Mouse (Mus musculus): ENCODE data around the gene Grhpr. TPM values are rescaled to one million over a fixed set of nuclear protein-coding genes. Genes with fewer than 3 reads are reported as not detected.

The Grhpr gene
- polyA plus RNA-seq, 1 experiment = 71.1 TPM

- H3K36me3 ChIP-seq (ENCODE audit: control insufficient read depth, insufficient read depth) = no peaks in the 10 kb centered on the region
- H3K79me2 ChIP-seq (ENCODE audit: control insufficient read depth, insufficient read depth) = no peaks in the 10 kb centered on the region
- peak in 1 of 3 experiments; percentile 25 for TF ChIP-seq MYOD1 (IDR thresholded peaks at IDR 0.05; ENCODE audit: control insufficient read depth in 1 of 3, insufficient read length in 2 of 3, low read depth in 2 of 3)
- peak; percentile 23 for TF ChIP-seq SRF (IDR thresholded peaks at IDR 0.05; ENCODE audit: control insufficient read depth, insufficient read length, low read depth)
- TF ChIP-seq CEBPB (IDR thresholded peaks at IDR 0.05; ENCODE audit: insufficient read depth, poor library complexity, severe bottlenecking) = no peak
- TF ChIP-seq MYOG (IDR thresholded peaks at IDR 0.05; ENCODE audit: control insufficient read depth in 1 of 3, insufficient read depth in 1 of 3, insufficient read length in 2 of 3, low read depth in 2 of 3) = no peak
- H3K4me2 ChIP-seq (ENCODE audit: low read depth) = peak overlapping the region; percentile 71
- H3ac ChIP-seq (ENCODE audit: control insufficient read depth, insufficient read length) = no peak overlapping the region
- H3K27me3 ChIP-seq (ENCODE audit: control insufficient read depth, insufficient read depth, insufficient read length) = peaks cover 6% of the 10 kb centered on the region
- no peak overlapping the region for H3K4me3 ChIP-seq
Observed at GRCm38 (mm10) chr4:44973450-44973849, 7.7 kb upstream of the Grhpr start.

GRCm38 (mm10) chr4:44973871-44974270, 7.3 kb upstream of the Grhpr start:
- no peaks in the 10 kb centered on the region for H3K36me3 ChIP-seq (ENCODE audit: control insufficient read depth, insufficient read depth)
- TF ChIP-seq USF1 (IDR thresholded peaks at IDR 0.05; ENCODE audit: low read depth) (no peak), MYOG (IDR thresholded peaks at IDR 0.05; ENCODE audit: control insufficient read depth in 1 of 3, insufficient read depth in 1 of 3, insufficient read length in 2 of 3, low read depth in 2 of 3) (no peak), REST (IDR thresholded peaks at IDR 0.05; ENCODE audit: insufficient read depth, insufficient read length) (no peak), TCF12 (IDR thresholded peaks at IDR 0.05; ENCODE audit: insufficient read depth, poor library complexity, severe bottlenecking) (no peak), POLR2AphosphoS2 (IDR thresholded peaks at IDR 0.05; ENCODE audit: insufficient read length, low read depth) (no peak), SRF (IDR thresholded peaks at IDR 0.05; ENCODE audit: control insufficient read depth, insufficient read length, low read depth) (no peak), E2F4 (IDR thresholded peaks at IDR 0.05; ENCODE audit: insufficient read depth) (no peak), POLR2A (IDR thresholded peaks at IDR 0.05; ENCODE audit: insufficient read length, low read depth) (no peak), TCF3 (IDR thresholded peaks at IDR 0.05; ENCODE audit: insufficient read length, low read depth) (no peak), MYOD1 (IDR thresholded peaks at IDR 0.05; ENCODE audit: control insufficient read depth in 1 of 3, insufficient read length in 2 of 3, low read depth in 2 of 3) (no peak), MAX (IDR thresholded peaks at IDR 0.05; ENCODE audit: low read depth) (no peak), CEBPB (IDR thresholded peaks at IDR 0.05; ENCODE audit: insufficient read depth, poor library complexity, severe bottlenecking) (no peak)
- H3K4me2 ChIP-seq (ENCODE audit: low read depth) = peak overlapping the region; percentile 71
- no peak overlapping the region for H3K4me3 ChIP-seq
- H3K79me2 ChIP-seq (ENCODE audit: control insufficient read depth, insufficient read depth) = no peaks in the 10 kb centered on the region
- peaks cover 2% of the 10 kb centered on the region for H3K27me3 ChIP-seq (ENCODE audit: control insufficient read depth, insufficient read depth, insufficient read length)
- no peak overlapping the region for H3ac ChIP-seq (ENCODE audit: control insufficient read depth, insufficient read length)

- TF ChIP-seq SRF (IDR thresholded peaks at IDR 0.05; ENCODE audit: control insufficient read depth, insufficient read length, low read depth) (no peak), CEBPB (IDR thresholded peaks at IDR 0.05; ENCODE audit: insufficient read depth, poor library complexity, severe bottlenecking) (no peak), POLR2AphosphoS2 (IDR thresholded peaks at IDR 0.05; ENCODE audit: insufficient read length, low read depth) (no peak), MAX (IDR thresholded peaks at IDR 0.05; ENCODE audit: low read depth) (no peak), TCF12 (IDR thresholded peaks at IDR 0.05; ENCODE audit: insufficient read depth, poor library complexity, severe bottlenecking) (no peak), E2F4 (IDR thresholded peaks at IDR 0.05; ENCODE audit: insufficient read depth) (no peak), REST (IDR thresholded peaks at IDR 0.05; ENCODE audit: insufficient read depth, insufficient read length) (no peak)
- Histone ChIP-seq H3K79me2 (ENCODE audit: control insufficient read depth, insufficient read depth) (no peaks in the 10 kb centered on the region), H3K4me2 (ENCODE audit: low read depth) (no peak overlapping the region)
Observed at GRCm38 (mm10) chr4:44974331-44974730, 6.9 kb upstream of the Grhpr start.

GRCm38 (mm10) chr4:44976026-44976615, 5.1 kb upstream of the Grhpr start:
- H3ac ChIP-seq (ENCODE audit: control insufficient read depth, insufficient read length) = no peak overlapping the region
- no peak for TF ChIP-seq CEBPB (IDR thresholded peaks at IDR 0.05; ENCODE audit: insufficient read depth, poor library complexity, severe bottlenecking)
- TF ChIP-seq POLR2AphosphoS2 (IDR thresholded peaks at IDR 0.05; ENCODE audit: insufficient read length, low read depth) = no peak
- TF ChIP-seq MYOD1 (IDR thresholded peaks at IDR 0.05; ENCODE audit: control insufficient read depth in 1 of 3, insufficient read length in 2 of 3, low read depth in 2 of 3) = no peak
- TF ChIP-seq MYOG (IDR thresholded peaks at IDR 0.05; ENCODE audit: control insufficient read depth in 1 of 3, insufficient read depth in 1 of 3, insufficient read length in 2 of 3, low read depth in 2 of 3) = no peak
- TF ChIP-seq MAX (IDR thresholded peaks at IDR 0.05; ENCODE audit: low read depth) = no peak
- no peak for TF ChIP-seq SRF (IDR thresholded peaks at IDR 0.05; ENCODE audit: control insufficient read depth, insufficient read length, low read depth)
- no peak for TF ChIP-seq REST (IDR thresholded peaks at IDR 0.05; ENCODE audit: insufficient read depth, insufficient read length)
- TF ChIP-seq TCF3 (IDR thresholded peaks at IDR 0.05; ENCODE audit: insufficient read length, low read depth) = no peak
- TF ChIP-seq TCF12 (IDR thresholded peaks at IDR 0.05; ENCODE audit: insufficient read depth, poor library complexity, severe bottlenecking) = no peak
- TF ChIP-seq POLR2A (IDR thresholded peaks at IDR 0.05; ENCODE audit: insufficient read length, low read depth) = no peak
- no peak for TF ChIP-seq USF1 (IDR thresholded peaks at IDR 0.05; ENCODE audit: low read depth)
- TF ChIP-seq E2F4 (IDR thresholded peaks at IDR 0.05; ENCODE audit: insufficient read depth) = no peak

More at GRCm38 (mm10) chr4:44974331-44974730, 6.9 kb upstream of the Grhpr start:
- Histone ChIP-seq H3K27me3 (ENCODE audit: control insufficient read depth, insufficient read depth, insufficient read length) (no peaks in the 10 kb centered on the region), H3ac (ENCODE audit: control insufficient read depth, insufficient read length) (no peak overlapping the region), H3K4me3 (no peak overlapping the region), H3K36me3 (ENCODE audit: control insufficient read depth, insufficient read depth) (no peaks in the 10 kb centered on the region)

More at GRCm38 (mm10) chr4:44976026-44976615, 5.1 kb upstream of the Grhpr start:
- Histone ChIP-seq H3K4me2 (ENCODE audit: low read depth) (no peak overlapping the region), H3K79me2 (ENCODE audit: control insufficient read depth, insufficient read depth) (no peaks in the 10 kb centered on the region), H3K27me3 (ENCODE audit: control insufficient read depth, insufficient read depth, insufficient read length) (no peaks in the 10 kb centered on the region), H3K4me3 (no peak overlapping the region), H3K36me3 (ENCODE audit: control insufficient read depth, insufficient read depth) (no peaks in the 10 kb centered on the region)
